Mouse (Mus musculus) liver (tissue): Measurements from ENCODE around the gene She.
A peak's percentile ranks its signal among the peaks of the same experiment; 100 is the strongest.
"Not testable (repeated sequence)": the region's sequence is repeated elsewhere in the genome, so short reads cannot be mapped to it uniquely, and the experiment has no call there.

ENCODE experiments used
- DNase-seq: peaks from one replicate; pipeline ENCODE4 v3.0.0-alpha.2; 2020; ENCODE audit warnings: mixed read lengths

She gene

DNA sequence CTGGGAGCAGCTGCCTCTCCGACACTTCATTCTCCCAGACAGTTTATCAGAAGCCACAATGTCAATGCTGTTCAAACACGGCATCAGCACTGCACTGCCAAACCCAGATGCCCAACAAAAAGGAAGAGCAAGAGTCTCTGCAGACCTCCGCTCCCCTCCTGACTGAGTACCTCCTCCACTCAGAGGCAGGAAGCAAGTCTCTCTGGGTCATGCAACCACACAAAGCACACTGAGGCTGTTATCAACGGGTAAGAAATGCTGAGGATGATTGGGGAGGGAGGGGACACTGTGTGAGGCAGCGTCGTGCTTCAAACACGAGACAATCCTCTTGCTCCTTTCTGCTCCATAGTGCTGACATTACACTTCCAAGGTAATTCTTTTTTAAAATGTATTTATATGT is 11.3 kb upstream of the She start:
- DNase-seq: no peak

DNA sequence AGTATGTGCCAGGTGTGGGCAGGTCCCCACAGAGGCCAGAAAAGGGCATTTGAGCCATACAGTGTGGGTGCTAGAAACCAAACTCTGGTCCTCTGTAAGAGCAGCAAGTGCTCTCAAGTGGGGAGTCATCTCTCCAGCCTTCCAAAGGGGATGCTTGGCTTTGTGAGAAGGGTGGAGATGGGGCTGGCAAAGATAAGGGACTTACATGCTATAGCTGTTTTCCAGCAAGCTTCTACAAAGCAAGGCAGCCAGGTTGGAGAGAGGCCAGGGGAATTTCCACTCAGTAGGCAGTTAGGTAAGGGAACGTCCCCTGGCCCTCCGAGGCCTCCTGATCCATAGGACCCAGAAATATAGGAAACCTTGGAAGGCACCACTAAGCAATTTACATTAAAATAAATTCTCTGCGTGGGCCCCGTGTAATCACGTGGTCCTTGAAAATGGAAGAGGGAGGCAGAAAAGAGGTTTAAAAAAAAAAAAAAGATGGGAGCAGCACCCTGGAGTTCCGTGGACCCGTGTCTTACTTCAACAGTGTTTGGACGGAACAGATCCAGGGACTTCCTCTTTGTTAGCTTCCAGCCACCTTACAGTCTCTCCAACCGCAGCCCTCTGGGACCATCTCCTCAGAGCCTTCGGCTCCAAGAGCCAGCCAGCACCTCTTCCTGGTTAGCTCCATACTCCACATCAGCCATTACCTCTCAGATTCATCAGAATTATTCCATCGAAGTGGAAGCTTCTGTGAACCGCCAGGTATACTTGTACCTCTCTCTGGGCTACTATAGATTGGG is 10.7 kb upstream of the She start:
- peak; percentile 32 for DNase-seq

DNA sequence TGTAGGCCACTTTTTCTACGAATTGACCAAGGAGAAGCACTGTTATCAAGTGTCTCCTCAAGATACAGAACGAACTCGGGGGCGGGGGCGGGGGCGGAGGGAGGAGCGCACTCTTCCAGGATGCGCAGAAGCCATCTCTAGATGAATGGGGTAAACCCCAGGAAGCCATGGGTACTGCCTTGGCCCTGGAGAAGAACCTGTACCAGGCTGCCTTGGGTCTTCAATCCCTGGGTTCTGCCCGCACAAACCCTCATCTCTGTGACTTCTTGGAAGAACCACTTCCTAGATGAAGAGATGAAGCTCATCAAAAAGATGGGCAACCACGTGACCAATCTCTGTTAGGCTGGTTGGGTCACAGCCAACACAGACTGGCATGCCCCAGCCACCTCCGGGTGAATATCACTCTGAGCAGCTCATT is 10.1 kb upstream of the She start:
- DNase-seq: peak; percentile 64

DNA sequence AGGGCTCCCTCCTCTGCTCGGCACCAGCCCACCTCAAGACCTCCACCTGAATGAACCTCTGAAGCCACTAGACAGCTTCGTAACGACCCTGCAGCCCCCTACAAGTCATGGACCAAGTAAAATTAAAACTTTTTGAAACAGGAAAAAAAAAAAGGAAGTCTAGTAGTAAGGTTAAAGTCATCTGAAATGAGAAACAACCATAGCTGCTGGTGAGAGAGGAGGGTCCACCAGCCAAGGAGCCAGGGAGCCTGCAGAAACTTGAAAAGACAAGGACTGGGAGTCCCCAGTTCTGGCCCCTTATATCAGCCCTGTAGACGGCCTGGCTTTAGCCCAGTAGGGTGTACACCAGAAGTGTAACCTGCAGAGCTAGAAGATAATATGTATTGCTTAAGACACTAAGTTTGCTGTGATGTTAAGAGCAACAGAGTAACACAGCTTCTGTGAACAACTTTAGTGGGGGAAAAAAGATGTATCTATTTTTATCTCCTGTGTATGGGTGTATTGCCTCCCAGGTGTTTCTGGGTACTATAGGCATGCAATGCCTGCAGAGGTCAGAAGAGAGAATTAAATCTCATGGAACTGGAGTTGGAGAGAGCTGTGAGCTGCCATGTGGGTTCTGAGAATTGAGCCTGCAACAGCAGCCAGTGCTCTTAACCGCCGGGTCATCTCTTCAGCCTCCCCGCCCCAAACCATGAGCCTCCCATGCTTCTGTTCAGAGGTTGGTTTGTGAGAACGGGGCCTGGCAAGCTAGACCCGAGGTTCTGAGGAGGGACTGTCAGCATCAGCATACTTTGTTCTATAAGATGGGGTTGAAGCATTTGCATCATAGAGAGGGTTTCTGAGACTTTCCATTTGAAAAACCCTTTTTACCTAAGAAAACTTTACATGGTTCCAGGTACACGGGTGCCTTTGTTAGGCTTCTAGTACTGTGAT is 9.4 kb upstream of the She start:
- DNase-seq: peak; percentile 17

DNA sequence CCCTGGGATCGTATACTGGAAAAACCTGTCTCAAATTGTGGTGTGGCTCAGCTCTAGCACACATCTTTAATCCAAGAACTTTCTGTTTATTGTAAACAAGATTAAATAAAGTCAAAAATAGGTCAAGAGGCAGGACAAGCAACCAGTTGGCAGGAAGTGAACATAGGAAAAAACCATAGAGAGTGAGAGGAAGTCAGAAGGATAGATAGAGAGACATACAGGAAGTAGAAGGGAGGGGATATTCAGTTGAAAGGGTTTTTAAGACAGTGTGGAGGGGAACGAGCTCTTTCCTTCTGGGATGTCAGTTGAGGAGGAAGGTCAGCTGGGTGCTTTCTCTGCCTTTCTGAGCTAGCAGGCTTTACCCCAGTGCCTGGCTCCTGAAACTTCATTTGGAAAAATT is 7.6 kb upstream of the She start:
- no peak for DNase-seq

DNA sequence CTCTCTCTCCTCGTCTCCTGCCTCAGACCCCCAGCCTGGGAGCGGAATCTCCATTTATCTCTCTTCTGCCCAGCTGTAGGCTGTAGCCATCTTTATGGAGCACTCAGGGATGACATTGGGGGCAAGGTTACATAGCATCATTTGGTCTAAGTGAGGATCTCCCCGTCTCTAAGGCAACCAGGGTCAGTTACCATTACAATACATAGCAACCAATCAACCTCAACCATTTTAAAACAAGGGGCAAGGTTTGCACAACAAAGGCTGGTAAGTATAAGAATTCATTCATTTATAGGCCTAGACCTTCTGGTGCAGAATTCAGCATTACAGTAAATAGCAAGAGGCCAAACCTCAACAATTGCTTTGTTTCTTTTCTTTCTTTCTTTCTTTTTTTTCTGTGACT is 4.9 kb upstream of the She start:
- DNase-seq: no peak

DNA sequence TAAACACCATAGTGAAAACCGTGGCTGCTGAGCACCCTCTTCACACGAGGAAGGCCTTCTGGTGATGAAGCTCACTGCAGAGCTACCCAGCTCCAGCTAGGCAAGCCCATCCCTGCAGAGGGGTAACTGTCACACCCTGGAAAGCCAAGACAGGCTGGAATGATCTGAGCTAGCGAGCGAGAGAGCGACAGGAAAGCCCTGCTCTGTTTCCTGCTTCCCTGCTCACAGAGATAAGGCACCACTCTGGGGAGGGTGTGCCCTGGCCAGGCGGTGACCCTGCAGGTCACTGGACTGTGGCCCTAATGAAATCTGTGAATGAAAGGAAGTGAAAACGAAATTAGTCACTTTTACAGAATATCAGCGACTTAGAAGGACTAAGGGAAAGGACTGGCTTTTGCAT is 4.2 kb downstream of the She start:
- DNase-seq: peak; percentile 40

DNA sequence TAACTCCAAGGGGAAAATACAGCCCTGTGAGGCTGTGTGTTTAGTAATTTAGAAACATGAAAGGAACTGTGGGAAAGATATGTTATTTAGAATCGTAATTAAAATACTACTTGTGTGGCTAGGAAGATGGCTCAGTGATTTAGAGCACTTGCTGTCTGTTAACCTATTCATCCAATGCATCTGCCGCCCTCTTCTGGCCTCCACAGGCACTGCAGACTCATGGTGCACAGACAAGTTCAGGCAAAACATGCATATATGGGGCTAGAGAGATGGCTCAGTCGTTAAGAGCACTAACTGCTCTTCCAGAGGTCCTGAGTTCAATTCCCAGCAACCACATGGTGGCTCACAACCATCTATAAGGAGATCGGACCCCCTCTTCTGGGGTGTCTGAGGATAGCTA is 11.1 kb downstream of the She start:
- peak; percentile 77 for DNase-seq

DNA sequence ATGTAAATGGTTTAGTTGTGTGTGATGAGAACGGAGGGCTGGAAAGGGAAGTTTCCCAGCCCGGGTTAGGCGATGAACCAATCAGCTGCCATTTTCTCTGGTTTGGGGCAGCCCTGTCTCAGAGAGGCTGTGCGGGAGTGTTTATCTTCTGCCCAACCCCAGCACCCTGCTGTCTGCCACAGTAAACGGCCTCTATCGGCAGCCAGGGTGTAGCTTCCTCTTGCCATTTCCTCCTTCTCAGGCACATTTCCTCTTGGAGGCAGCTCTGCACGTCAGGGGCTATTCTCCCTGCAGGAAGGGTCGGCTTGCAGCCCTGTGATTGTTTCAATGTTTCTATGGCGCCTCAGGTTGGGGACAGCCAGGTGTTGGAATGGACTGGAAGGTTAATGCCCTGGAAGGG is 12.0 kb downstream of the She start:
- DNase-seq: peak; percentile 66

DNA sequence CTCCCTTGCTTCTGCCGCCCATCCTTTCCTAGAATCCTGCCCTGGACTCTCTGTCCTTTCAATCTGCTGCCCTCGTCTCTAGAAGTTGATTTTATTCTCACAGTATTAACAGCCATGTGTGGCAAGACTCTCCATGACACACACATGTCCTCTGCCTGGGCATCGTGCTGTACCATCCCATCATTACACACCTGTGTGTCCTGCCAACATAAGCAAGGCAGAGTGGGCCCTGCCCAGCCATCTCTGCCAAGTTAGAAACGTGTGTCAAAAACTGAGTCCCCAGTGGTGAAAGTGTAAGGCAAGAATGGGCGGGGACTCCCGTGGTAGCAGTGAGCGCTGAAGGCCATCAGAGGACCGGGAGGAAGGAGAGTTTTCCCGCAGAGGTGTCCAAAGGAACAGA is 14.6 kb downstream of the She start:
- DNase-seq: no peak

DNA sequence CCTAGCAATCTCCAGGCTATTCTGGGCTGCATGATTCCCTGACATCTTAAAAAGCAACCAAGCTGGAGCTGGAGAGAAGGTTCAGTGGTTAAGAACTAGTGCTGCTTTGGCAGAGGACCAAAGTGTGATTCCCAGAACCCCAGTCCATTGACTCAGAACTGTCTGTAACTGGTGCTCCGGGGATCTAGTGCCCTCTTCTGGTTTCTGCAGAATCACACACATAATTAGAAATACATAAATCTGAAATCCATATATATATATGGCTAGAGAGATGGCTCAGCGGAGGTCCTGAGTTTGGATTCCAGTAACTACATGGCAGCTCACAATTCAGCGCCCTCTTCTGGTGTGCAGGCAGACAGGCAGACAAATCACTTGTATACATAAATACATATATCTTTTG is 16.0 kb downstream of the She start:
- no peak for DNase-seq

DNA sequence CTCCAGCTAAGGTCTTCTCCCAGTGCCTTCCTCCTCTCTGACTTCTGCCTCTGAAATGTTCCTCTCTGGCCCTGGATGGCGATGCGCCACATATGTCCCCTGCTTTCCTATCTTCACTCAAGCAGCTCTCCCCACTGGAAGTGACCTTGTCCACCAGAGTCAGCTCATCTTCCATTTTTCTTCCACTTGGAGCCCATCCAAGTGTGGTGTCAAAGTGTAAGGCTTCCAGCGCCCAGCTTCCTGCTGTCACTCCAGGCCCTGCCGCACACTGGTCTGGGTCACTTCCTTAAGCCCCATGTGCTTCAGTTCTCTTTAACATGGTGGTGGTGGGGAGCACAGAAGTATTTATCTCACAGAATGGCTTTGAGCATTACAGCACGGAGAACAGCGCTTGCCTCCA is 16.4 kb downstream of the She start:
- DNase-seq: peak; percentile 30

DNA sequence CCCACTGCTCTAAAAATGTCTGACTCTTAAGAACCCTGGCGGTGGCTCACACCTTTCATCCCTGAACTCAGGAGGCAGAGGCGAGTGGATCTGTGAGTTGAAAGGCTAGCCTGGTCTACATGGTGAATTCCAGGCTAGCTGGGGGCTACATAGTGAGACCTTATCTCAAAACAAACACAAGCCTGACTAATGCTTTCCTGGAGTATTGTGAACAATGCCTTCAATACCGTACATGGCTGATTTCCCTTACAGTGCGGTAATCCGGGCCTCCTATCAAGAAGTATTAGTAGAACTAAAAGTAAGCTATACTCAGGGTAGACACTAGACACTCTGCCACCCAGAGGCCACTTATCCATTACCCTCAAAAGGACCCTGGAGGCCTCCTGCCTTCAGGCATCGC is 16.9 kb downstream of the She start:
- DNase-seq: no peak

DNA sequence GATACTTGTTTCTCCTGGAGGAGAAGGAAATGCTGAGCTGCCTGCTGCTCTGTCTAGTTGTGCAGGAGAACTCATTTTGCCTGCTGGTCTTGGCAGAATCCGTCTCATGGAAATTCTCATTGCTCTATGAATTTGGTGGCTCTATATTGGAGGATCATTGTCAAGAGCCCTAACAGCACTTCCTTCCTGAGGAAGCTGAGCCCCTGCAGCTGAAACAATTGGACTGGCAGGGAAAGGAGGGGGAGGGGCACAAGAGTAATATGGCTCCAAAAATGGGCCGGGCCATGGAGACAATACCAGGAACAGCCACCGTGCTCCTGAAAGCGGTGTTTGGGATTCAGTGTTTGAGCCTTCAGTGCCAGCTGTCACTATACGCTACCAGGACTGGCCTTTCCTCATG is 22.6 kb downstream of the She start:
- no peak for DNase-seq

DNA sequence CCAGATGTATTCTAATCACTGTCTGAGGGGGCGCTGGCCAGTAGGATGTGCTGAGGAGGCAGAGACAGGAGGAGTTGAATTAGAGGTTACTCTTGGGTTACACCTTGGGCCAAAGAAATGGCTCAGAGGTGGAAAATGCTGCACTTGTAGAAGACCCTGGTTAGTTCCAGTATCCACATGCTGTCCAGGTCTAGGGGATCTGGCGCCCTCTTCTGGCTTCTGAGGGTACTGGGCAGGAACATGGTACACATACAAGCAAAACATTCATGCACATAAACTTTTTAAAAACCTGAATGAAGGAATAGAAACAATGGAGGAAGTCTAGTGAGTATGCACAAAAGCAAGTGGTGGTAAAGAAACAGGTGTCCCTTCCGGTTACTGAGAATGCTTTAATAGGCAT is 26.2 kb downstream of the She start:
- peak; percentile 53 for DNase-seq

DNA sequence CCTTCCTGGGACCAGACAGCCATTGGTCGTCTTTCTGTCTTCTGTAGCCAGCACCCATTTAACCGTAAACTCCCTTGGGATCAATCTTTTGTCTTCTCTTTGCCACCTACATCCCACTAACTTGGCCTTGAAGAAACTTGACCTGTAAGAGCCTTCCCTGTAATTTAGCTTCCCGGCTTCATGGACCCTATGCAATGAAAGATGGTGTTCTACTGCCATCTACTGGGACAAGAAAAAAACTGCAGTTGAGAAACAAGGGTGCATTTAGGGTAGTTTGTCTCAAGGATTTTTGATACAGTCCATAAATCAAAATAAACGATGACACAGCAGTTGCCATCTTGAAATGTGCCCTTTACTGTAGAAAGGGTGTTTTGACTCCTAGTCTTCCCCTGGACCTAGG is 27.0 kb downstream of the She start:
- DNase-seq: no peak

DNA sequence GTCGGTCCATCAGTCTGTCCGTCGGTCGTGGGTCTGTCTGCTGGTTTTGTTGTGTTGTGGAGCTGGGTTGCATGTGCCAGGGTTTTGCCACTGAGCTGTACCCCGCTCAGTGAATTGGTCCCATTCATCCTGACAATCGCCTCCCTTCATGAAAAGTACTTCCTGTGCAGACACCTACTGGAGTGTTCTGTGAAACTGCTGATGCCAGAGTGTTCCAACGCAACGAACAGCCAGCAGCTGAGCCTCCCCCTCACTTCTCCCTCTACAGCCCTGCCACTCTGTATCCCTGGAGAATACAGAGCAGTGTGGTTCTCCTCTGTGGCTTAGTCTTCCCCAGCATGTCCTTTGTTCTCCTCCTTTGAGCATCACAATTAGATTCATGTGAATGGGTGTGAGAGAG is 27.7 kb downstream of the She start:
- no peak for DNase-seq

DNA sequence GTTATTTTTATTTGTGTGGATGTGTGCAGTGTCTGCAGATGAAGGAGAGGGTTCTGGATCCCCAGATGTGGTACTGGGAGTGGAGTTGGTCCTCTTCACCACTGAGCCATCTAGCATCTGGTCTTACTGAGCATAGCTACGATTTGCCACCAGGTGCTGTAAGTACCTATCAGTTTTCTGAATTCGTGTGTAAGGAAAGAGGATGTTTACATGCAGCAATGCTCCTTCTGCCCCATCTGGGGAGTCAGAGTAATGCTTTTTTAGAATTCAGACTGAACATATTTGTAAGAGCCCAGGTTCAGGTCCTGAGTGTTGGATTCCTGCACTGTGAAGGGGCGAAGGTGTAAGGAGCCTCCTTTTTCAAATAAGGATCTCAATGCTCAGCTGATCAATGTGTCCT is 28.8 kb downstream of the She start:
- no peak for DNase-seq

DNA sequence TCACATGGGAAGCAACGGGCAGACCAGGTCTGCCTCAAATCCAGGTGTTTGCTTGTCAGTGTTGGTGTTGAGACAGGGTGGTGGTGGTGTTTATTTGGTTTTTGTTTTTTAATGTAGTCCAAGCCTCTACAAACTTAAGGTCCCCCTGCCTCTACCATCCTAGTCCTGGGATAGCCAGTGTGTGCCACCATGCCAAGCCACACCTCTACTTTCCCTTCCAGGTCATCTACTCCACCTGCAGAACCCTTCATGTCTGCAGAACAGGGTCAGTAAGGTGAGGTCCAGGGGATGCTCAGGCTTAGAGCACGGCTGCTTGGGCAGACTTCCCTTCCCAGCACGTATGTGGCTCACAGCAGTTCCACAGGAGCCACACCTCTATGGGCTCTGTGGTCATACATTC is 29.2 kb downstream of the She start:
- DNase-seq: no peak

DNA sequence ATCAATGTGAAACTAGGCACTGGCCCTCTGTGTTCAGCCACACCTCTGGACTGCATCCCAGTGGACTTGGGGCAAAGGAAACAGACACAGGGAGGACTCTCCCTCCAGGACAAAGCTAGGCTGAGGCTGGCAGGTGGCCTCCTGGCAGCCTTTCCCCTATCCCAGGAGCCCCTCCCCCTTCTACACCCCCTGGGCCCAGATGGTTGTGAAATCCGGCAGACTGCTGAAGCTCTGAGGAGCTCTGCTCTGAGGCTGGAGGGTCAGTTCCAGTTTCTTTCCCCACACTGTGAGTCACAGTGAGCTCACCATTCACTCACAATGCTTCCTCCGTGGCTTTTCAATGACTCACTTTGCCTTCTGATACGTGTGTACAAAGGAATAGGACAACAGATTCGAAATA is 29.9 kb downstream of the She start:
- DNase-seq: peak; percentile 35

DNA sequence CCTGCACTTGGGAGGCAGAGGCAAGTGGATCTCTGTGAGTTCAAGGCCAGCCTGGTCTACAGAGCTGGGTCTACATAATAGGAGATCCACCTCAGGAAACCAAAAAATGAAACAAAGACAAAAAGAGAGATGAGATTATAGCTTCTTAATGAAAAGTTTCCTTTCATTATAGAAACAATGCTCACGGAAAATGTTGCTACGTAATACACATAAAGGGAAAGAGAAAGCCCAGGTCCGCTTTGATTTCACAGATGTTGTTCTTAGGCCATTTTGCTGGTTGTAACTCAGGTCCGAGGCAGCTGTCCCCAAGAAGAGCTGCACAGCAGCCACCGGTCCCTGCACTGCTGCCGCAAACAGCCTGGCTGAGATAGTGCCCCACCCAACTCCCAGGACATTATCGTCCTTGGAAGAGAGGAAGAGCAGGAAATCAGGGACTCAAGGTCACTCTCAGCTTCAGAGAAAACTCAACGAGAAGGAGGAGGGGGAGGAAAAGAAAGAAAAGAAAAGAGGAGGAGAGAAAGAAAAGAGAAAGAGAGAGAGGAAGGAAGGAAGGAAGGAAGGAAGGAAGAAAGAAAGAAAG is 31.1 kb downstream of the She start:
- no peak for DNase-seq

DNA sequence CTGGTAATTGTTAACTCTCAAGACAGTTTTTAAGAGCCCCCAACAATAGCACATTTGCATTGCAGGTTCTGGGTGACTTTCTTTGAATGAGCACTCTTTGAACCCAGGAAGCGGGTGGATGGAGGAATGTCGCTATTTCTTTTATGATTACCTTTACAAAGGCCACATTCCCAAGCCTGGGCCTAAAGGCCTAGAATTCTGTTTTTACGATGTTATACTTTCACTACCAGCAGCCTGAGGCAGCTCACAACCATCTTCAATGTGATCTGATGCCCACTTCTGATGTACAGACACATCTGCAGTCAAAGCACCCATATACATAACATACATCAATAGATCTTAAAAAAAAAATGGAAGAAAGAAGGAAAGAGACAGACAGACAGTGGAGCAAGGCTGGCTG is 32.1 kb downstream of the She start:
- not testable (repeated sequence) for DNase-seq

DNA sequence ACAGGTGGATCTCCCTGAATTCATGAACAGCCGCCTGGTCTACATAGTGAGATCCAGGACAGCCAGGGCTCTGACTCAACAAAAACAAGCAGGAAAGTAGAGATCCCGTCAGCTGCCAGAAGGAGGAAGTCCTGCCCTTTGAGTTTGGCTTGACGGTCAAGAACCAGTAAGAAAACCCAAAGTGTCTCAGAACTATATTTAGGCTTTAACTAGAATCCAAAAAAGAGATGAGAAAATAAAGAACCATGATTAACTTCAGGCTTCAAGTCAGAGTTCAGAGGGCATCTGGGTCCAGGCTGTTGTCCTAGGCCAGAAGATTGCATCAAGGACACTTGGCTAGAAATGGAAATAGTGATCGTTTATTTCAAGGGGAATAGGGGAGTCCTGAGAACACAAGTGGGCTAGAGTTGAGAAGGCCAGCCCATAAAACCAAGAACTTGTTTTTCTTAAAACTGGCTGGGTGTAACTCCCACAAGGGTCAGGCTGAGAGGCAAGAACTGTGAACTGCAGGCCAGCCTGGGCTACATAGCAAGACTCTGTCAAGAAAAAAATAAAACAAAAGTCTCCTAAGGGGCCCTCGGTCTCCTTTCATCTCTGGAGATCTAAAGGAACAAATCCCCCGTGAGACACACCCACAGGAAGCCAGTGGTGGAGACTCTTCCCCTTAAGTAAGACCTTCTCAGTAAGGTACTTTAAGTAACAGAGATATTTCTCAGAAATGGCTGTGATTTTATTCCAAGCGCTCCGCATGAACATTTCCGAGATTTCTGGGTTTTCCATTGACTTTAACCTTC is 32.7 kb downstream of the She start:
- no peak for DNase-seq
